Mouse (Mus musculus) right cerebral cortex, postnatal 36 days (tissue): Measurements from ENCODE around the gene Pbx2.
A peak's percentile ranks its signal among the peaks of the same experiment; 100 is the strongest.

ENCODE experiments used
- DNase-seq, 2 experiments: peaks; one replicate each; pipeline ENCODE4 v3.0.0; 2022; ENCODE audit warnings: low spot score in 2 of 2, mixed read lengths in 1 of 2

Gene Pbx2

DNA sequence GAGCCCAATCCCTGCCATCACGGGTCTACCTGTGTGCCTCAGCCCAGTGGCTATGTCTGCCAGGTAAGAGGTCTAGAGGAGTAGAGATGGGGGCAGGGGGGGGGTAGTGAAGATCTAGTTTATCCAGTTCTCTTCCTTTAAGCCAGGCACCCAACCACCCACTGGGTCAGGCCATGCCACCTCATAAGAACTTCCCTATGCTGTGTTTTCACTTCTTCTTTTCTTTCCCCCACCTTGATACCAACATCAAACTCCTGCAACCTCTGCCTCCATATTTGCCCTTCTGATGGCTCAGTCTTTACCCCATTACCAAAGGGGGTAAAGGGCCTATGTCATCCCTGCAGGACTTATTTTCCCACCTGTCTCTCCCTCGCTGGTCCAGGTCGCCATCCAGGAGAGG lies 13.0 kb upstream of the Pbx2 start:
- DNase-seq: no peak

DNA sequence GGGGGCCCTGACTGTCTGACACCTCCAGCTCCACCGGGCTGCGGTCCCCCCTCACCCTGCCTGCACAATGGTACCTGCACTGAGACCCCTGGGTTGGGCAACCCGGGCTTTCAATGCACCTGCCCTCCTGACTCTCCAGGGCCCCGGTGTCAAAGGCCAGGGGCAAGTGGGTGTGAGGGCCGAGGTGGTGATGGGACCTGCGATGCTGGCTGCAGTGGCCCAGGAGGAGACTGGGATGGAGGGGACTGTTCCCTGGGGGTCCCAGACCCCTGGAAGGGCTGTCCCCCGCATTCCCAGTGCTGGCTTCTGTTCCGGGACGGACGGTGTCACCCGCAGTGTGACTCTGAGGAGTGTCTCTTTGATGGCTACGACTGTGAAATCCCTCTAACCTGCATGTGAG lies 8.5 kb upstream of the Pbx2 start:
- DNase-seq: no peak

- no peak for DNase-seq
These were observed 7.7 kb upstream of the Pbx2 start for GRCm38 (mm10) chr17:34583397-34583796.

- DNase-seq: no peak
These were observed 7.2 kb upstream of the Pbx2 start for GRCm38 (mm10) chr17:34583819-34584218.

DNA sequence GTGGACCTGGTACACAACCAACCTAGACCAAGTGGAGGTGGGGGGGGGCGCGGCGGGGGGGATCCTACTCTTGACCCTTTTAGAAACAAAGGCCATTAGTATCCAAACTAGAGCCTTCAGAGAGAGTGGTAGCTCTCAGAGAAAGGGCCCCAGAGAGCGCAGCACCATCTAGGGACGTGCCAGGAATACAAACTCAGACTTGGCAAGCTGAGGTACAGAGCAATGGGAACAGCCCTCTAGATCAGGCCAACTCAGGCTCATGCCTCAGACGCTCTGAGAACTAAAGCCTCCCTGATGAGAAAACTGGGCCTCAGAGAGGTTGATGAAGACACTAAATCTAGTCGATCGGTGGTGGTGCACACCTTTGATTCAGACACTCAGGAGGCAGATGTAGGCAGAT lies 5.9 kb upstream of the Pbx2 start:
- DNase-seq: no peak

DNA sequence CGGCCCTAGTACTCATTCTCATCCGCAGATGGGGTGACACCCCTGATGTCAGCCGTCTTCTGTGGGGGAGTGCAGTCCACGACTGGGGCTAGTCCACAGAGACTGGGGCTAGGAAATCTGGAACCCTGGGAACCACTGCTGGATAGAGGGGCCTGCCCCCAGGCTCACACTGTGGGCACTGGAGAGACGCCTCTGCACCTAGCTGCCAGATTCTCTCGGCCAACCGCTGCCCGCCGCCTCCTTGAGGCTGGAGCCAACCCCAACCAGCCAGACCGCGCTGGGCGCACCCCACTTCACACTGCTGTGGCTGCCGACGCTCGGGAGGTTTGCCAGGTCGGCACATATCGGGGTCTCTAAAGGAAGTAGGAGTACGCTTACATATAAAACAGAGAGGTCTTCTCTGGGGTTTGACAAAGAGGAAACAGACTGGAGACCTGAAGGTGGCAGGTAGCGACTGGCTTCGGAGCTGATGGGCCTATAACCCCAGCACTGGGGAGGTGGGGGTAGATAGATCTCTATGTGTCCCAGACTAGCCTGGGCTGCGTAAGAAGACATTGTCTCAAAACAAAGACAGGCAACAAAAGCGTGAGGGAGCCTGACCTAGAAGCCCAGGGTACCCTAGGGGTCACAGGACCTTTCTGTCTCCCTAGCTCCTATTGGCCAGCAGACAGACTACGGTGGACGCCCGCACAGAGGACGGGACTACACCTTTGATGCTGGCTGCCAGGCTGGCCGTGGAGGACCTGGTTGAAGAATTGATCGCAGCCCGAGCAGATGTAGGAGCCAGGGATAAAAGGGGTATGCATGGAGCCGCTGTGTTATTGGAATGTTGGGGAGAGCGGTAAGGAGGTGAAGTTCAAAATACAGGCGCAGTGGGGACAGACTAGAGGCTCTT lies 4.9 kb upstream of the Pbx2 start:
- peak in 1 of 2 experiments; percentile 16 for DNase-seq

GRCm38 (mm10) chr17:34586796-34587422 lies 4.2 kb upstream of the Pbx2 start:
- peak; percentile 86 to 91 for DNase-seq

DNA sequence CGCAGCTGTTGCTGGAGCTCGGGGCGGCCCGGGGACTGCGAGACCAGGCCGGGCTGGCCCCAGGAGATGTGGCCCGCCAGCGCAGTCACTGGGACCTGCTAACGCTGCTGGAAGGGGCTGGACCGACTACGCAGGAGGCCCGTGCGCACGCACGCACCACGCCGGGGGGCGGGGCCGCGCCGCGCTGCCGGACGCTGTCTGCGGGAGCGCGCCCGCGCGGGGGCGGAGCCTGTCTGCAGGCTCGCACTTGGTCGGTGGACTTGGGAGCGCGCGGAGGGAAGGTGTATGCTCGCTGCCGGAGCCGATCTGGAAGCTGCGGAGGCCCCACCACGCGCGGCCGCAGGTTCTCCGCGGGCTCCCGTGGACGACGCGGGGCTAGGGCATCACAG lies 3.6 kb upstream of the Pbx2 start:
- peak; percentile 98 for DNase-seq

DNA sequence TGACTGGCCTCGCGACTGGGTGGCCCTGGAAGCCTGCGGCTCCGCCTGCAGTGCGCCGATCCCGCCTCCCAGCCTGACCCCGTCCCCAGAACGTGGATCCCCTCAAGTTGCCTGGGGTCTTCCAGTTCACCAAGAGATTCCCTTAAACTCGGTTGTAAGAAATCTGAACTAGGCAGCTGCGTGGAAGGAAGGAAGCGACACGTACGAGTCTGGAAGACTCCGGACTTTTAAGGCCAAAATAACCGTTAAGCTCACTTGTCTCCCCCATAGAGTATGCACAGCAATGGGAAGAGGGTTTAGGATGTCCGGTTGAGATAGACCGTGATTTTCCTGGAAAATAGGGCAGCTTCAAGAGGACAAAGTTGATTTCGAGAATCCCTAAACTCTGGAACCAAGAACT lies 3.3 kb upstream of the Pbx2 start:
- no peak for DNase-seq

- DNase-seq: no peak
These were observed 2.3 kb upstream of the Pbx2 start for GRCm38 (mm10) chr17:34588767-34589166.

GRCm38 (mm10) chr17:34589206-34589605 lies 1.9 kb upstream of the Pbx2 start:
- no peak for DNase-seq

GRCm38 (mm10) chr17:34589681-34590101 lies 1.4 kb upstream of the Pbx2 start, which contains the start of gene Gpsm3:
Gene Gpsm3, plus strand, starts transcription at chr17:34589806.
- DNase-seq: no peak

DNA sequence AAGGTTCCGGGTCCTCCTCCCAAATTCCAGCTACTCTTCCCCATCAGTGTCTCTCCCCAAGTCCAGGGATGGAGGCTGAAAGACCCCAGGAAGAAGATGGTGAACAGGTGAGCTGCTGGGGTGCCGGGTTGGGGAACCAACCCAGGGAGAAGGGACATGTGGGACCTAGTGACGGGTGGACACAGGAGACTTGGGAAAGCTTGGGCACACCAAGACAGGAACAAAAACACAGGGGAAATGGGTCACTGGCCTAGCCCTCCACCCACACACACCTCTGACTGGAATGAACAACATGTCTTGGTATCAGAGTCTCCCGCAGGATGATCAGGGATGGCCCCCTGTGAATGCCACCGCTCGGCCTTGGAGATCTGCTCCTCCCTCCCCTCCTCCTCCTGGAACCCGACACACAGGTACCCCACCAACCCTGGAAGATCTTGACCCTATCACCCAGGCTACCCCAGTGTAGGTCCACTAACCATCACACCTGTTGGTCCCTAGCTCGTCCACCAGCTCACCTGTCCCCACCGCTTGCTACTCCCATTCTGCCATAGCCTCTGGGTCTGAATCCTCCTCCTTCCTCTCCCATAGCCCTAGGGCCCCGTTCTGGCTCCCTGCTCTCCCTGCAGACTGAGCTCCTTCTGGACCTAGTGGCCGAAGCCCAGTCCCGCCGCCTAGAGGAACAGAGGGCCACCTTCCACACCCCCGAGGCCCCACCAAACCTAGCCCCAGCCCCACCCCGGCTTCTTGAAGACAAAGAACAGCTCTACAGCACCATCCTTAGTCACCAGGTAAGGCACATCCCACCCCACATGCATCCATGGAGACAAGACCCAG lies 695 bp upstream of the Pbx2 start:
- no peak for DNase-seq

- peak in 1 of 2 experiments; percentile 72 for DNase-seq
These were observed 919 bp downstream of the Pbx2 start for GRCm38 (mm10) chr17:34591994-34592375.

DNA sequence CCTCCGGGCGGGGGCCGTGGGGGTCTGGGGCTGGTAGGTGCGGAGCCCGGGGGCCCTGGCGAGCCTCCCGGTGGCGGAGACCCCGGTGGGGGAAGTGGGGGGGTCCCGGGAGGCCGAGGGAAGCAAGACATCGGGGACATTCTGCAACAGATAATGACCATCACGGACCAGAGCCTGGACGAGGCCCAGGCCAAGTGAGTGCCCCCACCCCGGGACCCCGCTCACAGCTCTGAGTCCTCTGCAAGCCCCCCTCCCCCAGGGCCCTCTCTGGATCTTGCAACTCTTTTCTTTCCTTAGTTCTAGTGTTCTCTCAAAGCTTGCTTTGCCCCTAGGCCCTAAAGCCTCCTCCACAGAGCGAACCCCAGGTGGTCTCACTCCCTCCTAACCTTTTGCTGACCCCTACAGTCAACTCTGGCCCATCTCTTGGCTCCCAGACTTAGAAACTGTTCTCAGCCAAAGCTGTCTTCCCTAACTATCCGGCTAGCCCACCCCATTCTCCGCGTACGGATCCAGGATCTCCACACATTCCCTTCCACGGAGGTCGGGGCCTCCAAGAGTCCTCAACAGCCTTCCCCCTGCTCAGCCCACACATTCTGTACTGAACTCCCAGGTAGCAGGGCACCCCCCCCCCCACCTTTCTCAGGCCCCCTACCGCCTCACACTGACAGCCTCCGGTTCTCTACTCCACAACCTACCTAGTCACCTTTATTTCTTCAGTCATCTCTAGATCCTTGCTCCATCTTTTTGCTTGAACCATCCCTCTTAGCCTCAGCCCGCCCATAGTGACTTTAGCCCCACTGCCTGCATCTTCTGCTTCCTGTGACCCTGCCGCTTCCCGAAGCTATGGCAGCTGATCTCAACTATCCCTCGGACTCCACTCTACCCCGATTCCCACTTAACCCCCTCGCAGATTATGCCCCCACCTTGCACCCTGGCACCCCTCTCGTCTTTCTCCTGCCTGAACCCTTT lies 1.8 kb downstream of the Pbx2 start:
- no peak for DNase-seq

DNA sequence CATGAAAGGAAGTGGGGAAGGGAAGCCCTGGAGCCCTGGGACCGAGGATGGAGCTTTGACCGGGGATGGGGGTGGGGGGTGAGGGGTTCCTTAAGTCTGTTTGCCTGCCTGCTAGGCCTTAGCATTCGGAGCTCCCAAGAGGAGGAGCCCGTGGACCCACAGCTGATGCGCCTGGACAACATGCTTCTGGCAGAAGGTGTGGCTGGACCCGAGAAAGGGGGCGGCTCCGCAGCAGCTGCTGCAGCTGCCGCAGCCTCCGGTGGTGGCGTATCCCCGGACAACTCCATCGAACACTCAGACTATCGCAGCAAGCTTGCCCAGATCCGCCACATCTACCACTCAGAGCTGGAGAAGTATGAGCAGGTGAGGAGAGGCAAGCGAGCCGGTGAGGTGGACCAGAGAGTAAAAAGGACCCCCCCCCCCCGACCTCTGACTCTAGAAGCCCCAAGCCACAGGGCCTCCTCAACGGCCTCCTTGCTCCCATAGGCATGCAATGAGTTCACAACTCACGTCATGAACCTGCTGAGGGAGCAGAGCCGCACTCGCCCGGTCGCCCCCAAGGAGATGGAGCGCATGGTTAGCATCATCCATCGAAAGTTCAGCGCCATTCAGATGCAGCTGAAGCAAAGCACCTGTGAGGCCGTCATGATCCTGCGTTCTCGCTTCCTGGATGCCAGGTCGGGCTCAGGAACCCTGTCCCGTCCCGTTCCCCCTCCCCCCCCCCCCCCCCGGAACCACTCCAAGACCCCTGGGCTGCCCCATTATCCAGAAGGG lies 2.9 kb downstream of the Pbx2 start:
- DNase-seq: no peak

- no peak for DNase-seq
These were observed 5.0 kb downstream of the Pbx2 start for GRCm38 (mm10) chr17:34596098-34596497.

GRCm38 (mm10) chr17:34597566-34598095 lies 6.6 kb downstream of the Pbx2 start, which contains the start of gene Ager:
Gene Ager, plus strand, starts transcription at chr17:34597862.
- DNase-seq: no peak

DNA sequence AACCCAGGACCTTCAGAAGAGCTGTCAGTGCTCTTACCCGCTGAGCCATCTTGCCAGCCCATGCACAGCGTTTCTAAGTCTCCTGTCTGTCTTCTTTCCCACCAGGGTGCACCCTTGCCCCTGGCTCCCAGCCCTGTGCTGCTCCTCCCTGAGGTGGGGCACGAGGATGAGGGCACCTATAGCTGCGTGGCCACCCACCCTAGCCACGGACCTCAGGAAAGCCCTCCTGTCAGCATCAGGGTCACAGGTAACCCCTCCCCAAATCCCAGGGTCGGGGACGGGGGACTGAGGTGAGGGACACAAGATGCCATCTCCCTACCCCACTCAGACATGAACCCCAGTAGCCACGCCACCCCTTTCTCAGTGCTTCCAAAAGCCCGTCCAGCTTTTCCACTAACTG lies 8.8 kb downstream of the Pbx2 start:
- no peak for DNase-seq

GRCm38 (mm10) chr17:34601796-34602195 lies 10.7 kb downstream of the Pbx2 start:
- no peak for DNase-seq
